Mouse (Mus musculus) large intestine, adult 2 months (tissue): ENCODE measurements around the gene Vps51. TPM values are rescaled to one million over a fixed set of nuclear protein-coding genes. Genes with fewer than 3 reads are reported as not detected.
A peak's percentile ranks its signal among the peaks of the same experiment; 100 is the strongest.

Experiments
- DNase-seq: peaks from one replicate; pipeline ENCODE4 v3.0.0-alpha.2; 2012; ENCODE audit warnings: low read depth, low spot score
- WGBS: fragments of 180-500 bp; shearing (Covaris S2); methylation state at CpG from one replicate; pipeline ENCODE4 v1.1.7; 2018; 5-methylcytosine and 5-hydroxymethylcytosine counted together
- polyA plus RNA-seq: library from polyadenylated mRNA; depleted of rRNA; stranded (reverse); fragments of >200 nt; gene quantifications from 2 replicates; pipeline ENCODE4 v1.2.3, GENCODE M21; 2012; rRNA removed

Gene Vps51
- polyA plus RNA-seq, result 77.1 and 79.7 TPM in 2 replicates

DNA sequence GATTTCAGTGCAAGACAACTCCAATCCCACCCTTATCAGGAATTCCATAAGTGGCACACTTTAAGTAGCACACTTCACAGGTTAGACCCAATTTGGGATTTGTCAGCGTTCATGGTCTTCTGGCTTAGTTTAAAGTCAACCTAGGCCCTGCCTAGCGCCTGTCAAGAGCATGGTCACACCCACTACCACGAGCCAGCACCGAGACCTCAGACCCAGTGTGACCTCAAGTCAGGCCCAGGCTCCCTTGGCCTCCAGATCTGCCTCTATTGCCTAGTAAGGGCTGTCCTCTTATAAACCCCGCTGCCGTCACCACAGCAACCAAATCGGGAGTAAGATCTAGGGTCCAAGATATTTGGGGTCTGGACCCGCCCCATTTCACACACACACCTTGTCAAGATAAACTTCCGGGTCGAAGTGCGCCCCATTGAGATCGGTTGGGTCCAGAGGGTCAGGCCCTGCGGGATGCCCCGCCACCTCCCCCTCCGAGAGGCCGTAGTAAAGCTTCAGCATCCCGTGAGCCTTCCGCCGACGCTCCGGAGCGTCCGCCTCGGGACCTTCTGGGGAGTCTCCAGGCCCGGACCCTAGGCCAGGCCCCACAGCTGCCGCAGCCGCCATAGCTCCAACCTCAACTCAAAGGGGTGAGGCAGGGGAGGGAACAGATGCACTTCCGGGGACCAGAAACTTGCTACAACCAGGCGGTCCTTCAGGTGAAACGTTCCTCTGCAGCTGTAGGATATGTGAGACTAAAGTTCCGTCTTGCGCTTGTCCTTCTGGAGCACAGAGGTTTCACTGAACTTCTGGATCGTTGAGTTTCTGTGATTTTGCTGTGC is at the start of gene Vps51:
Gene Vps51 (minus strand): TSS at position 668 of the 830 bp plus-strand sequence.
- under 1% methylated on average over 33 of the region's 33 CpGs for WGBS
- peak; percentile 89 for DNase-seq

DNA sequence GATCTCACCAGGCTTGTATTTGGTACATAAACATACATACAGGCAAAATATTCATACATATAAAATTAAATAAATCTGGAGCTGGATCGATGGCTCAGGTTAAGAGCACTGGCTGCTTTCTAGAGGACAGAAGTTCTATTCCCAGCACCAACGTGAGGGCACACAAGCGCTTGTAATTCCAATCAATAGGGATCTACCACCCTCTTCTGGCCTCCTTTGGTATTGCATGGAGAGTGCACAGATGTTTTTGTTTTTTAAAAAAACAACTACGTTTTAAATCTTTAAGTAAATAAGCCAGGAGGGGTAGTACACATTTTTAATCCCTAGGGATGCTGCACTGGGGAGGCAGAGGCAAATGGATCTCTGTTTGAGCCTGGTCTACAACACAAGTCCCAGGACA is 49.3 kb upstream of the Vps51 start:
- no peak for DNase-seq
- WGBS, result 20% methylated on average over 4 of the region's 4 CpGs

DNA sequence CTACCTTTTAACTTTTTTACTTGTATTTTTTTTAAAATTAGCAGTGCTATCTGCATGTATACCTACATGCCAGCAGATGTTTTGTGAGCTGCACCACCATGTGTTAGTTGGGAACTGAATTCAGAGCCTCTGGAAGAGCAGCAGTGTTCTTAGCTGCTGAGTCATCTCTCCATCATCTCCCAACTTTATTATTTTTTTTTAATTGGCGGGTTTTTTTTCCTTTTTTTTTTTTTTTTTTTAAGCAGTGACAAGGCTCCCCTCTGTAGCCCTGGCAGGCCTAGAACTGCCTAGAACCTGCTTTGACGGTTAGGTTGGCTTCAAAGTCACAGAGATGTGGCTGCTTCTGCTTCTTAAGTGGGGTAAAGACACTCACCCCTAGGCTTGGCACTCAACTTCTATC is 47.9 kb upstream of the Vps51 start:
- WGBS, result 68% methylated on average over 2 of the region's 2 CpGs
- DNase-seq, result no peak

DNA sequence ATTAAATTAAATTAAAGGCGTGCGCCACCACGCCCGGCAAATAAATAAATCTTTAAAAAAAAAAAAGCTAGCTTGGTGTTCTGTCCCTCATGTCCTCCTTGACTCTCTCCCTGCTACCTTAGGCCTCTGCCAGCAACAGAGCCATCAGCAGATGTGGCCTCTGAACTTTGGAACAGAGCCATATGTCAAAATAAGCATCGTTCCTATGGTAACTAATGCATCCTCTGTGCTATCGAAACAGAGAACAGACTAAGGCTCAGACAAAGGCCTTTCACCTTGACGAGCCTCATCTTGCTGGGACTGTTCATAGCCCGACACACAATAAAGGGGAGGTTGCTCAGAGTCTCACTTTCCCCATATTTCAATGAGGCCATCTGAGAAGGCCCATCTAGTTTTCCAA is 46.3 kb upstream of the Vps51 start:
- 39% methylated on average over 8 of the region's 8 CpGs for WGBS
- DNase-seq, result no peak

DNA sequence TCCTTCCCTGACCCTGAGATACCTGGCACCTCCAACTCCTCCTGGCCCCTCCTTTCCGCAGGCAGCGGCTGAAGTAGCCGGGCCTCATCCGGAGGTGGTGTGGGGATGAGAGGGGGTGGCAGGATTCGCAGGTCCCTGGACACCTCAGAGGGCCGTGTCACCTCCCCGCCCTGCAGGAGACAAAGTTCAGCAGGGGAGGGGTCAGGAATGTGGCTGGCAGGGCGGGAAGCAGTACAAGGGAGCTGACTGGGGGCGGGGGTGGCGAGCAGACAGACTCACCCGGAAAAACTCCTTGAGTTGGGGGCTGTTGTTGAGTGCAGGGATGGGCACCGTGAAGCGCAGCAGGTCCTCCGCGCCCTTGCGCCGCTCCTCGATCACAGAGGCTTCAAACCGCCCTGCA is 44.7 kb upstream of the Vps51 start:
- DNase-seq, result no peak
- WGBS, result 53% methylated on average over 19 of the region's 19 CpGs

DNA sequence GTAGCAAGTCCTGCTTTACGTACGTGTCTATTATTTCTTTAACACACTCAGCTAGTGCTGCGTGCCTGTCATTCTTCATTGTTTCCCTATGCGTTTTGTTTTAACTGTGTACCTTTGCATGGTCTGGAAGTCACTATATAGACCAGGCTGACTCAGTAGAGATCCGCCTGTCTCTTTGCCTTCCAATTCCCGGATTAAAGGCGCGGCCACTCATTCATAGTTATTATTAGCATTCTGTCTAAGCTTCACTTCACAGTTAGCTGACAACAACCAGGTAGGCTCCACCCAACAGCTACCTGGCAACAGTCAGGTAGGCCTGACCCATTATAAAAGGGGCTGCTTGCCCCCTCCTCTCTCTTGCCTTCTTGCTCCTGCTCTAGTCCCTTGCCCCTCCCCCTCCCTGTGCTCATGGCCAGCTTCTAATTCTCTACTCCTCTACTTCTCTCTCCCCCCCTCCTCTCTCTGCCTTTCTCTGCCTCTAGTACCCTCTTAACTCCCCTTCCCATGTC is 41.7 kb upstream of the Vps51 start:
- 2% methylated on average over 8 of the region's 8 CpGs for WGBS
- no peak for DNase-seq

DNA sequence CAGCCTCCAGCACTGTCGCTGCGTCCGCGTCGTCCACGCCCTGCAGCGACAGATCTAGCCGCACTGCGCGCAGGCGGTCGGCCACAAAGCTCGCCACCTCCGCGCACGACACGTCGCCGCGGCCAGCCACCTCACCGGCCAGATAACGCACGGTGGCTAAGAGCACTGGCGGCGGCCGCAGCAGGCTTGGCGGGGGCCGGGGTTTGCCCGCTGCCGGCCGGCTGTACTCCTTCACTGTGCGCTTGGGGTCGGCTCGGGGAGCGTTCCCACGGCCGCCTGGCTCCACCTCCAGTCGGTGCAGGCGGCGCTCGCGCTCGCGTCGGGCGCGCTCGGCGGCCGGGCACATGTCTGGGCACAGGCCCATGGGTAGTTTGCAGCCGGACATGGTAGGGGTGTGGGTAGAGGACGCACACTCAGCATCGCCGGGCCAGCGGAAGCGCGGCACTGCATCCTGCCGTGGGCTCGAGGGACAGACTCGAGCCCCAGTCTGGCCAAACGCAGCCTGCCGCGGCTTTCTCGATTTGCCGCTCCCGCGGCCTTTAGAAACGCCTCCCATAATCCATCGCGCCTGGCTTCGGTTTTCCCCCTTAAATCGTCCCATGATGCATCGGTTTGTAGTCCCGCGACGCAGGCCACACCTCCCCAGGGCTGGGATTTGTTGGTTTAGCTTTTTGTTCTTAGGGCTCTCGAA is 41.1 kb upstream of the Vps51 start, which contains the start of gene Sac3d1:
Gene Sac3d1 (minus strand): TSS at position 665 of the 691 bp plus-strand sequence.
- under 1% methylated on average over 77 of the region's 77 CpGs for WGBS
- no peak for DNase-seq

DNA sequence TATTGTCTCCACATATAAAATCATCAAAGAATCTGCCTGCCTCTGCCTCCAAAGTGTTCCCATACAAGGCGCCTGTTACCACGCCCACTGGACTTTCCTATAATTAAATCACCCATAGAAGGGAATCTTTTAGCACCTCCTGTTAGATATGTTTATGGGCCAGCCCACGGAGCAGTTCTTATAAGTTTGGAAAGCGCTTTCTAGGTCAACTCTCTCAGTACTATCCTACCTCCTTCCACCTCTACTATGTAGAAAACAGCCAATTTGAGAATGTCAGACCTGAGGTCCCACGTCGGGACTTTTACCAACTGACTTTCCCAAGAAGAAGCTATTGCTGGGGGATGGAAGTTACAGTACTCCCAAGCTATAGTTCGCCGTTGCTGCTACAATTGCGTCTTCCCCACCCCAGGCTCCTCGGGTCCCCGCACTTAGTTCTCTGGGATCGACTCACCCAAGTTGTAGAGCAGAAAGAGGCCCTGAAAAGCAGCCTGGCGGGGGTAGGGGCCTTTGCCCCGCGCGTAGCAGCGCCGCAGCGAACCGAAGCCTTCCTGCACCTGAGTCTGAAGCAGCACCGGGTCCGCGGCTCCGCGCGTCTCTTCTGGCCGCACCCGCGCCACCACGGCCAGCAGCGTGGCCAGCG is 40.4 kb upstream of the Vps51 start:
- no peak for DNase-seq
- WGBS, result 1% methylated on average over 32 of the region's 32 CpGs

DNA sequence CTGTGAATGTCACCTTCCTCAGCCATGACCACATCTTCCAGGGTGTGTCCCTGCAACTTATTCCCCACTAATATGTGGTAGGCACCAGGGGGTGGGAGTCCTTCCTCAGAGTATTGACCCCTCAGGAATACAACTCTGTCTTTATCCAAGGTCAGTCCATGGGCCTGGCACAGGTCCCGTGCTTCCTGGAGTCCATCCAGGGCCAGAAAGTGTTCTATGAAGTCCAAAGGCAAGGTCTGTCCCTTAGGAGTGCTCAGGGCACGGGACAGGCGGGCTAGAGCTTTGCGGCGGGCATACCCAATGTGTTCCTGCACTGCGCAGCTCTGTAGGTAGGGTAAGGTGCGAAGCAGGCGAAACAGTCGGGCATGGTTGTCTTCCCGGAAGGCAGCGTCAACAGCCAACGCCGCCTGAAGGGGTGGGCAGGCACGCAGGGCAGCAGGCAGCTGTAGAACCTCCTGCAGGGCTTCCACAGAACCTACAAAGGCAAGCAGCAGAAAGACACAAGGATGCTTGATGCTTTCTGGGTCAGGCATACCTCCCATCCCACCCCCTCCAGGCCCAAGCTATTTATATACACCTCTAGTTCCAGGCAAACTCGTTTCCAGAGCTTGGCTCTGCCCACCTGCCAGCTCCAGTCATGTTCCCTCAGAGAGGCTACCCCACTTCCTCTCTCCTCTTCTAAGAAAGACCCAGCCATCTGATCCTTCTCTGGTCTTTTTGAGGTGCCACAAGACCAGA is 39.3 kb upstream of the Vps51 start:
- 87% methylated on average over 15 of the region's 15 CpGs for WGBS
- no peak for DNase-seq

DNA sequence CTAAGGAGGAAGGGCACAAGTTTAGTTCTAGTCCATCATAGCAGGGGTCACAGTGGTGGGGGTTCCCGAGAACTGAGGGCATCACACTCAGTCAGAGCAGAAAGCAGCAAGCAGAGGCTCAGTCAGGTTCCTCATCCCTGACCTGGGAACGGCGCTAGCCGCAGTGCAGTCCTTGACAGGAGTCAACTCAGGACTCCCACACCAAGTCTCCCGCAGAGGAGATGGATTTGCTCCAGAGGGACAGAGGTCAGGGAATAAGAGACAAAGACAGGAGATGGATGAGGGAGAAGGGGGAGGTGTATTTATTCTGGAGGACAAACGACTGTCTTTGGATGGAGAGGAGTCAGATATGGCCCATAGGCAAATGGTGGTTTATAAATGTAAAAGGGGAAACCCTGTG is 36.1 kb upstream of the Vps51 start:
- no peak for DNase-seq
- 68% methylated on average over 6 of the region's 6 CpGs for WGBS

DNA sequence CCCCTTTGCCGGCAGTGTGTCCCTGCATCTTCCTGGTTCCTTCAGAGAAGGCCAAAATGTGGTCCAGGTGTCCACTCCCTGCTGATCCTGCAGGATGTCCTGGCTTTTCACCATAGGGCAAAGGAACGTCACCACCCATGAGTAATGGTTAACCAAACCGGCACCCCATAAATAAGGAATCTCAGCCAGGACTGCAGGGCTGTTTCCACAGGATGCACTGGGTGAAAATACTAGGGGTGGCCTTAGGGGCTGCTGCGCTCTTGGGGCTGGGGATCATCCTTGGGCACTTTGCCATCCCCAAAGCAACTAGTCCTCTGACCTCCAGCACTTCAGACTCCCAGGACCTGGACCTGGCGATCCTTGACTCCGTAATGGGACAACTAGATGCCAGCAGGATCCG is 28.6 kb upstream of the Vps51 start, which contains the start of gene Naaladl1:
Gene Naaladl1 (plus strand): TSS at position 197 of the 400 bp plus-strand sequence.
- no peak for DNase-seq
- WGBS, result 41% methylated on average over 7 of the region's 7 CpGs

DNA sequence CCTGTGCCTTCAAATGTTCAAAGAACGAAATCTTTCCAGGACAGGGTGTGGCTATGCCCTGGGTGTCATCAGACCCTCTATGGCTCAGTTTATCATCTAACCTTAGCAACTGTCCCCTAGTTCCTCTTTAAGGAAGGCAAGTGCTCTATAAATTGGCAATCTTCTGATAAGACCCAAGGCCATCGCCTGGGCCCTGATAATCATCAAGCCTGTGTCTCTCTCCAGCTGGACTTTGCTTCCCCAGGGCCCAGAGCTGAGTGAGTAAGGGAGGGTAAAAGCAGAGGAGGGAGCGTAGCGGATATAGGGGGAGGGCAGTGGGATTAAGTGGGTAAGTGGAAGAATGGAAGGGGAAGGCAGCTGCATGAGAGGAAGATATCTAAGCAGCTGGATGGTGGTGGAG is 27.4 kb upstream of the Vps51 start:
- DNase-seq, result no peak
- 15% methylated on average over 4 of the region's 4 CpGs for WGBS

DNA sequence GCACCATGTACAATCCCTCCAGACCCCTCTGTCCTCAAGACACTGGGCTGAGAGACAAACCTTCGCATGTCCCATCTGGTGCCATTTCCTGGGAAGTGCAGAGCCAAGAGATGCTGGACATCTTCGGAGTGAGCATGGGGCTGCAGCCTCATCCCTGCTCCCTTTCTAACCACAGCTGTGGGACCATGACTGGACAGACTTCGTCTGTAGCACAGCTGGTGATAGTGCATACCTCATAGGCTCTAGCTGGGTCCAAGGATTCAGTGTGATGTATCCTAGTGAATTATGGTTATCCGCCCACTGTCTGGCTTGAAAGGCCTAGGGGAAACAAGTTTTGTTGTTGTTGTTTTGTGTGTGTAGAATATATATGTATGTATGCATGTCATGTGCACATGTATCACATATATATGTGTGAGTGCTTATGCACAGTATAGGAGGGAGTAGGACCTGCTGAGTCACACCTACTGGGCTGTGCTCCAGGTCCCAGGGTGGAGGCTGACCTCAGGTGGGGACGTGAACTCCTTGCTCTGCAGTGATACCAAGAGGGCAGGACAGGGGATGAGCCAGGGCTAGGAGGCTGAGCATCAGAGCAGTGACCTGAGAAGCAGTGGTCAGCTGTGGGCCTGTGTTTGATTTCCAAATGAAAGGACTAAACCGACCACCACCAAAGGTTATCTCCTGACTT is 25.3 kb upstream of the Vps51 start:
- no peak for DNase-seq
- WGBS, result 71% methylated on average over 6 of the region's 6 CpGs

DNA sequence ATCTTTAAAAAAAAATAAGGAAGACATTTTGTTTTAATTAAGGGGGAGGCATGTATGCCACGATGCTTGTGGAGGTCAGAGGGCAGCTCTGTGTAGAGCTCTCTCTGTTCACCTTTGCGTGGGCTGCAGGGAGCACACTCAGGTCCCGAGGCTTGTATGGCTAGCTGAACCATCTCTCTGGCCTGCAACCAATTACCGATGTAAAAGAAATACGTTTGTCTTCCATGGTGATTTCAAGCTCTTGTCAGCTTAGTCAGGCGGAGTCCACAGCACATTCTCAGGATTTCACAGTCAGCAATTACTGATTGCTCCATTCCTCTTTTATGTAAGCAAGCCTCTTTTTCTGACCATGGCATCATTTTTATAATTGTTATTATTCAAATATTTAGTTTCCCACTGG is 24.2 kb upstream of the Vps51 start:
- WGBS, result 78% methylated on average over 6 of the region's 6 CpGs

DNA sequence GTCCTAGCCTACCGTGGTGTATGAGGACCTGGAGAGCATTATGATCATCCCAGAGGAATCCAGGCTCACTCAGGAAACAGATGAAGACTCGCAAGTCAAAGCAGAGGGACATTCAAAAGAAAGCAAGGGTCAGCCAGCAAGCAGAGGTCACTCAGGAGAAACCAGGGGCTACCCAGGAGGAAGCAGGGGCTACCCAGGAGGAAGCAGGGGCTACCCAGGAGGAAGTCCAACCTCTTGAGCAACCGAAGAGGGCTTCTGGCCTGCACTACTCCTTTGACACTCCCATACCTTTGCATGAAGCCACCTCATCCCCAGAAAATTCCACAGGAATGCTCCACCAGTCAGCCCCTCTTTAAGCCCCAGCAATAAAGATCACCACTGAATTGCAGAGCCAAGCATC is 20.8 kb upstream of the Vps51 start:
- DNase-seq, result no peak
- 82% methylated on average over 3 of the region's 3 CpGs for WGBS

More for the DNA sequence above, 24.2 kb upstream of the Vps51 start:
- DNase-seq, result no peak

DNA sequence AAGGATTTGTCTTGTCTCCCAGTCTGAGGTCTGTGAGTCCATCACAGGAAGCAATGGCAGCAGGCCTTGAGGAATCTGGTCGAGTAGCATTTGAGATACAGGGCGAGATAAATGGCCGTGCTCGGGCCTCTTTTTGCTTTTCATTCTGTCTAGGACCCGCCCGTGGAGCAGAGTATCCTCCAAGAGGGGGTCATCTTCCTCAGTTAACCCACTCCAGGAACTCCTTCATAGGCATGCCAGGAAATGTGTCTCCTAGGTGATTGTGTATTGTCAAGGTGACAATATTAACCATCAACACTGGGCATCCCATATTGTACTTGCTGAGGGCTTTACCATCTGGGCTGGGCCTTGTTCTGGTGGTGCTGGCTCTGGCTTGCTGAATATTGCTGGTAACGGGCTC is 17.1 kb upstream of the Vps51 start, which contains the start of gene AC131692.1:
Gene AC131692.1 (plus strand): TSS at position 301 of the 400 bp plus-strand sequence.
- 93% methylated on average over 7 of the region's 7 CpGs for WGBS
- DNase-seq, result no peak

DNA sequence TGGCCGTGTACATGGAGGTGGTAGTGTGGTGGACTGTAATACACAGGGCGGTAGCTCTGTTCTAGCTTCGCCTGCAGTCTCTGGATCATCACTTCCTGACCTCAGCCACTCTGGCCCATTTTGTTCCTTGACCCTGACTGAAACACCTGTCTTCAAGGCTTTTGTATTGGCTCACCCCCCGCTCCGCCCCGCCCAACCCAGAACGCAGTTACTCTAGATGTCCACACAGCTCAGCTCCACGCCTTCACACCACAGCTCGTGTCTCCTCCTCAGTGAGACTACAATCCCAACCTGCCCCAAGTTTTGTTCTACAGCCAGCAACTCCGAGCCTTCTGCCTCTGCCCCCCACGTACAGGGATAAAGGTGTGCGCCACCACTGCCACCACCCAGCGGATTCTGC is 11.8 kb upstream of the Vps51 start:
- DNase-seq, result no peak
- WGBS, result 71% methylated on average over 13 of the region's 13 CpGs

DNA sequence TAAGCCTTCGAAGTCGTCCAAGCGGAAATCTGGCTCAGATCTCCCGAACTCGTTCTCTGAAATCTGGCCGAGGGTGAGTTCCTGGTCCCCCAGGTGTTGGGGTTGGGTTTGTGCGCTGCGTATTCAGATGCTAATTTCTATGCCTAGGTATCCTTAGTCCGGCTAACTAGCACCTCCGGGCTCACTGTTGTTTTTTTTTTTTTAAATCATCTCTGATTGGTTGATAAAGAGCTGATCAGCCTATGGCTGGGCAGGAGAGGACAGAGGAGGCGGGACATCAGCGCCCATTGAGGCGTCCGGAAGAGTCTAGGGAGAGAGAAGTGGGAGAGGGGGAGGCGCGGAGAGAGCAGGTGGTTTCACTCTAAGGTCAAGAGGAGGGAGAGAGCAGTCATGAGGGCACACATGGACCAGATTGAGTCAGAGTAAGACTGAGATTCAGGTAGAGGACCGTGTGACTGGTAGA is 8.4 kb upstream of the Vps51 start:
- WGBS, result under 1% methylated on average over 17 of the region's 17 CpGs
- DNase-seq, result peak; percentile 44
